ENCODE assay signal across 11 mouse cellular contexts in genomic region chr6:7882520-7882919, GRCm38 (mm10). TPM values are rescaled to one million over a fixed set of nuclear protein-coding genes. Genes with fewer than 3 reads are reported as not detected.
DNase-seq lines count a peak whose midpoint lies in the region; ATAC-seq and TF ChIP-seq lines count a peak whose summit lies in the region.
"Had no signal": no experiment of that assay in that cellular context is flagged by ENCODE, and none has a peak within 500 bp of the region (broad histone marks: within the 10 kb centered on the region; RNA-seq: fewer than 3 reads in every experiment).

No protein-coding gene starts in this region.

- H3K27me3 ChIP-seq in heart, embryonic 11.5 days (ENCODE audit: control insufficient read depth, insufficient read depth, low read length): no peaks in the 10 kb centered on the region
- H3K27me3 ChIP-seq in heart, embryonic 16.5 days (ENCODE audit: control insufficient read depth, insufficient read depth, low read length): no peaks in the 10 kb centered on the region
- H3K27me3 ChIP-seq in lung, embryonic 14.5 days (ENCODE audit: insufficient read depth, low read length): no peaks in the 10 kb centered on the region
- H3K27me3 ChIP-seq: midbrain, embryonic 12.5 days had no signal

- no peak overlapping the region for H3K4me3 ChIP-seq in heart, embryonic 11.5 days (ENCODE audit: low read depth, low read length)
- no peak overlapping the region for H3K4me3 ChIP-seq in heart, embryonic 16.5 days (ENCODE audit: low read length)
- H3K4me3 ChIP-seq in lung, embryonic 14.5 days (ENCODE audit: low read depth, low read length): no peak overlapping the region
- H3K4me3 ChIP-seq: erythroblast, embryonic 14.5 days; midbrain, embryonic 12.5 days had no signal

- peak; percentile 96 for DNase-seq in heart, adult 11 months
- DNase-seq in adrenal gland, adult 8-10 months: peak; percentile 75
- peak; percentile 88 for DNase-seq in lung, embryonic 14.5 days
- no peak for DNase-seq in B cell, adult 2 months
- DNase-seq in left cerebral cortex, adult 18-20 months (ENCODE audit: low spot score in 2 of 2): no peak
- DNase-seq in cerebellum, adult 8-10 months: no peak

- H3K4me1 ChIP-seq in heart, embryonic 11.5 days (ENCODE audit: control insufficient read depth, insufficient read depth, low read length): no peaks in the 10 kb centered on the region
- peaks cover under 1% of the 10 kb centered on the region; the same call in 1 of the 2 replicates for H3K4me1 ChIP-seq in heart, embryonic 16.5 days (ENCODE audit: control insufficient read depth, insufficient read depth, low read length)
- no peaks in the 10 kb centered on the region for H3K4me1 ChIP-seq in lung, embryonic 14.5 days (ENCODE audit: insufficient read depth)
- H3K4me1 ChIP-seq: midbrain, embryonic 12.5 days had no signal

- 71% methylated on average over 13 of the region's 13 CpGs for WGBS in heart, embryonic 11.5 days (ENCODE audit: insufficient replicate concordance)
- 30% methylated on average over 13 of the region's 13 CpGs for WGBS in heart, embryonic 16.5 days
- WGBS in lung, embryonic 14.5 days: 40% methylated on average over 13 of the region's 13 CpGs

- H3K4me2 ChIP-seq in heart, embryonic 11.5 days: no peak overlapping the region
- peak overlapping the region; percentile 36 for H3K4me2 ChIP-seq in heart, embryonic 16.5 days (ENCODE audit: low read depth, low read length)
- no peak overlapping the region for H3K4me2 ChIP-seq in lung, embryonic 14.5 days
- H3K4me2 ChIP-seq: midbrain, embryonic 12.5 days had no signal

- H3K36me3 ChIP-seq in heart, embryonic 11.5 days (ENCODE audit: control insufficient read depth, insufficient read depth, low read length): no peaks in the 10 kb centered on the region
- H3K36me3 ChIP-seq in heart, embryonic 16.5 days (ENCODE audit: control insufficient read depth, insufficient read depth): no peaks in the 10 kb centered on the region
- no peaks in the 10 kb centered on the region for H3K36me3 ChIP-seq in lung, embryonic 14.5 days (ENCODE audit: insufficient read depth)
- H3K36me3 ChIP-seq: midbrain, embryonic 12.5 days had no signal

- no peak for ATAC-seq in heart, embryonic 11.5 days (replicated peaks; ENCODE audit: insufficient number of reproducible peaks, low FRiP score, low TSS enrichment)
- ATAC-seq in heart, embryonic 16.5 days (replicated peaks; ENCODE audit: extremely low read depth, insufficient read depth, low FRiP score): peak; percentile 87
- ATAC-seq in lung, embryonic 14.5 days (ENCODE audit: insufficient read depth): peak; percentile 92
- ATAC-seq: CD4-positive, CD25-positive, alpha-beta regulatory T cell, adult 4 months had no signal

- H3K9me3 ChIP-seq in heart, embryonic 11.5 days (replicated peaks; ENCODE audit: control insufficient read depth, low read length): no peaks in the 10 kb centered on the region
- no peaks in the 10 kb centered on the region for H3K9me3 ChIP-seq in heart, embryonic 16.5 days (replicated peaks; ENCODE audit: control insufficient read depth, low read length)
- H3K9me3 ChIP-seq in lung, embryonic 14.5 days (ENCODE audit: low read depth, low read length): no peaks in the 10 kb centered on the region
- H3K9me3 ChIP-seq: midbrain, embryonic 12.5 days had no signal

- no peak for TF ChIP-seq CTCF in lung, embryonic 14.5 days (IDR thresholded peaks at IDR 0.05; ENCODE audit: low read depth)

- no peak overlapping the region for H3K9ac ChIP-seq in heart, embryonic 11.5 days (ENCODE audit: low read depth, low read length)
- no peak overlapping the region for H3K9ac ChIP-seq in heart, embryonic 16.5 days (ENCODE audit: low read length)
- H3K9ac ChIP-seq in lung, embryonic 14.5 days: no peak overlapping the region
- H3K9ac ChIP-seq: midbrain, embryonic 12.5 days had no signal

- H3K27ac ChIP-seq in heart, embryonic 11.5 days (ENCODE audit: low read depth, low read length): no peak overlapping the region
- peak overlapping the region; percentile 64 for H3K27ac ChIP-seq in heart, embryonic 16.5 days (ENCODE audit: low read length)
- H3K27ac ChIP-seq in lung, embryonic 14.5 days (ENCODE audit: low read depth): no peak overlapping the region
- H3K27ac ChIP-seq: midbrain, embryonic 12.5 days had no signal

RNA-seq across cellular contexts. Expression of gene C1galt1, which starts 37.9 kb away (rescaled TPM):
- 4.5 and 5.1 TPM in 2 replicates for polyA plus RNA-seq in heart, embryonic 11.5 days (2014; fragmentation: Nextera tagmentation; extraction: Ambion mirVana)
- 10 to 100 TPM; 24.0 to 27.2 (median 26.3) TPM for total RNA-seq in adrenal gland, adult 8-10 months (2022)
- 2.6 and 2.9 TPM in 2 replicates for polyA plus RNA-seq in heart, embryonic 16.5 days (2015; fragmentation: Nextera tagmentation; extraction: Ambion mirVana)
- polyA plus RNA-seq in lung, embryonic 14.5 days (2014; fragmentation: Nextera tagmentation; extraction: Ambion mirVana): 4.7 and 5.6 TPM in 2 replicates
- 10 to 100 TPM; 10.8 to 13.3 TPM for total RNA-seq in left cerebral cortex, adult 18-20 months (2021)

Comparison
In these comparisons a context has a peak if more than half of its experiments do, and no peak if none do; other contexts are left out.
1. DNase-seq: peak in heart, adult 11 months (single experiment), adrenal gland, adult 8-10 months (single experiment) and lung, embryonic 14.5 days (single experiment); none in B cell, adult 2 months (0 of 2), left cerebral cortex, adult 18-20 months (0 of 2) and cerebellum, adult 8-10 months (single experiment).